Mouse (Mus musculus) bone marrow, adult 2 months (tissue): Measurements from ENCODE around the gene Scoc. TPM values are rescaled to one million over a fixed set of nuclear protein-coding genes. Genes with fewer than 3 reads are reported as not detected.
A peak's percentile ranks its signal among the peaks of the same experiment; 100 is the strongest.

ENCODE experiments used
- H3K27ac ChIP-seq: fragments of 200-500 bp; 2 replicates; pipeline ENCODE4 v1.5.1; 2012; ENCODE audit warnings: low read depth, mild to moderate bottlenecking, control low read depth, inconsistent platforms, low read length; ENCODE audit not compliant: control insufficient read depth, poor library complexity, insufficient read depth
- H3K4me1 ChIP-seq: fragments of 200-500 bp; 2 replicates; pipeline ENCODE4 v1.6.1; 2011; ENCODE audit warnings: low read length; ENCODE audit not compliant: control insufficient read depth, insufficient read depth
- H3K4me3 ChIP-seq: fragments of 200-500 bp; replicated peaks from 2 replicates; pipeline ENCODE3; 2011; ENCODE audit warnings: mild to moderate bottlenecking, low read depth, low read length, control low read depth; ENCODE audit not compliant: control insufficient read depth
- CTCF ChIP-seq: fragments of 200-500 bp; IDR thresholded peaks from 2 replicates; pipeline ENCODE4 v1.5.1; 2011; ENCODE audit warnings: low read length, control low read depth; ENCODE audit not compliant: control insufficient read depth, insufficient read depth
- POLR2A ChIP-seq: fragments of 200-500 bp; IDR thresholded peaks from 2 replicates; pipeline ENCODE4 v1.6.1; 2011; ENCODE audit warnings: low read depth, mild to moderate bottlenecking, control low read depth, low read length, borderline replicate concordance; ENCODE audit not compliant: control insufficient read depth
- WGBS: fragments of 180-500 bp; shearing (Covaris S2); methylation state at CpG from one replicate; pipeline ENCODE4 v1.1.7; 2018; 5-methylcytosine and 5-hydroxymethylcytosine counted together
- polyA plus RNA-seq: library from polyadenylated mRNA; stranded (reverse); fragments of >200 nt; gene quantifications from 2 replicates; pipeline ENCODE4 v1.2.4, GENCODE M21; 2011; ENCODE audit warnings: low replicate concordance; ENCODE audit not compliant: missing spikeins, insufficient read depth, insufficient read length

The Scoc gene
- polyA plus RNA-seq, 1 experiment: 34.0 TPM

GRCm38 (mm10) chr8:83389316-83390005 is 68.7 kb downstream of the Scoc start, which contains the start of gene Clgn:
Clgn (plus strand) TSS chr8:83389867.
- TF ChIP-seq POLR2A: no peak
- no peak for TF ChIP-seq CTCF
- H3K27ac ChIP-seq: no peak within 1 kb of the TSS
- H3K4me1 ChIP-seq: no peaks in the 10 kb centered on the region
- WGBS: 4% methylated on average over 41 of the region's 41 CpGs
- peak within 1 kb of the TSS; percentile 25 for H3K4me3 ChIP-seq

GRCm38 (mm10) chr8:83382850-83383249 is 75.3 kb downstream of the Scoc start:
- no peak overlapping the region for H3K27ac ChIP-seq
- no peaks in the 10 kb centered on the region for H3K4me1 ChIP-seq
- 34% methylated on average over 2 of the region's 2 CpGs for WGBS

DNA sequence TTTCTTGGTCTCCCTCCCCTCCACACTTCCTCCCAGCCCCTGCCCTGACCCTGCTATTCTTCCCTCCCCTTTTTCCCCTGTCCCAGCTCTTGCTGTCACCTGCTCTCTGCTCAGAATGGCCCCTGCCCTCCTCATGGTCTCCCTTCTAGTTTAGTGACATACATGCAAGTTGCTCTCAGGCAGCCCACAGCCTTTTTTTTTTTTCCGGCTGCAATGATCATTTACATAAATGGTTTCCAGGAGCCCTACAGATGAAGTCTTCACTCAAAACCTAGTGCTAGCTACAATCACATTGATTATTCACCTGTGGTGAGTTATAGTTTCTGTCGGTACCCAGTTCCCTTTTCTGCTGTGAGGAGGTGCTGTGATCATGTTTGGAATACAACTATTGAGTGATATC is 77.2 kb downstream of the Scoc start:
- Histone ChIP-seq H3K4me3 (no peak overlapping the region), H3K27ac (no peak overlapping the region), H3K4me1 (no peaks in the 10 kb centered on the region)
- 64% methylated on average over 2 of the region's 2 CpGs for WGBS
- TF ChIP-seq POLR2A: no peak

More at GRCm38 (mm10) chr8:83382850-83383249, 75.3 kb downstream of the Scoc start:
- no peak for TF ChIP-seq POLR2A
- TF ChIP-seq CTCF: no peak
- no peak overlapping the region for H3K4me3 ChIP-seq

GRCm38 (mm10) chr8:83380141-83380540 is 78.0 kb downstream of the Scoc start:
- Histone ChIP-seq H3K27ac (no peak overlapping the region), H3K4me3 (no peak overlapping the region), H3K4me1 (no peaks in the 10 kb centered on the region)
- TF ChIP-seq CTCF: no peak
- TF ChIP-seq POLR2A: no peak
- 45% methylated on average over 4 of the region's 4 CpGs for WGBS

Other genes starting within 250 kb of the Scoc start
- not detected in 2 replicates for gene Ucp1, start 168.0 kb downstream of the Scoc start, polyA plus RNA-seq
- gene Elmod2, start 125.9 kb downstream of the Scoc start, polyA plus RNA-seq: 2.9 and 4.3 TPM in 2 replicates
- gene Mgat4d, start 109.9 kb downstream of the Scoc start, polyA plus RNA-seq: not detected in 2 replicates
- 1.1 and 2.6 TPM in 2 replicates for gene Clgn, start 68.5 kb downstream of the Scoc start, polyA plus RNA-seq
- gene Olfr370, start 77.4 kb upstream of the Scoc start, polyA plus RNA-seq: not detected in 2 replicates
- 240 and 480 TPM in 2 replicates for gene Ndufb7, start 108.3 kb upstream of the Scoc start, polyA plus RNA-seq
- gene Tecr, start 149.6 kb upstream of the Scoc start, polyA plus RNA-seq: 136 and 233 TPM in 2 replicates
- gene Dnajb1, start 149.8 kb upstream of the Scoc start, polyA plus RNA-seq: 23.8 and 23.9 TPM in 2 replicates
- gene Gipc1, start 194.3 kb upstream of the Scoc start, polyA plus RNA-seq: 14.8 and 17.3 TPM in 2 replicates
- 0.41 and 0.57 TPM in 2 replicates for gene Ptger1, start 208.3 kb upstream of the Scoc start, polyA plus RNA-seq
- gene Pkn1, start 240.8 kb upstream of the Scoc start, polyA plus RNA-seq: 44.4 and 94.3 TPM in 2 replicates